Mouse (Mus musculus): ENCODE data around the gene Nckap5. TPM values are rescaled to one million over a fixed set of nuclear protein-coding genes. Genes with fewer than 3 reads are reported as not detected.

The Nckap5 gene
- total RNA-seq, 2 experiments from 2014 or later = 39.0 to 79.2 TPM

GRCm38 (mm10) chr1:125893158-125893557 is 937.4 kb downstream of the Nckap5 start:
- DNase-seq = no peak

GRCm38 (mm10) chr1:125870056-125870455 is 960.5 kb downstream of the Nckap5 start:
- no peak for DNase-seq

Measured in adrenal gland, postnatal 36 days (tissue).